Mouse (Mus musculus) midbrain, postnatal 0 days (tissue): ENCODE measurements around the gene Proz. TPM values are rescaled to one million over a fixed set of nuclear protein-coding genes. Genes with fewer than 3 reads are reported as not detected.

Experiments
- ATAC-seq: fragments of 200-750 bp; cut with Nextera tagmentation; 2 replicates; pipeline ENCODE4 v1.8.0; 2017; ENCODE audit warnings: moderate number of reproducible peaks, mild to moderate bottlenecking, moderate TSS enrichment, moderate library complexity; ENCODE audit not compliant: low FRiP score
- DNase-seq: peaks from one replicate; pipeline ENCODE4 v3.0.0-alpha.2; 2015; ENCODE audit warnings: low spot score
- H3K27ac ChIP-seq: fragments of 300-500 bp; sonication (generic); 2 replicates; pipeline ENCODE4 v1.5.1; 2014; ENCODE audit warnings: low read depth, mild to moderate bottlenecking, low read length, mixed read lengths
- H3K27me3 ChIP-seq: fragments of 300-500 bp; sonication (generic); 2 replicates; pipeline ENCODE4 v1.6.1; 2014; ENCODE audit warnings: low read length, control low read depth, mixed read lengths; ENCODE audit not compliant: insufficient read depth
- H3K36me3 ChIP-seq: fragments of 300-500 bp; sonication (generic); 2 replicates; pipeline ENCODE4 v1.6.1; 2014; ENCODE audit warnings: low read length, control low read depth, mixed read lengths; ENCODE audit not compliant: insufficient read depth
- H3K4me1 ChIP-seq: fragments of 300-500 bp; sonication (generic); 2 replicates; pipeline ENCODE4 v1.6.1; 2014; ENCODE audit warnings: mild to moderate bottlenecking, control low read depth, antibody characterized with exemption, low read length, mixed read lengths; ENCODE audit not compliant: insufficient read depth
- H3K4me2 ChIP-seq: fragments of 300-500 bp; sonication (generic); 2 replicates; pipeline ENCODE4 v1.6.1; 2014; ENCODE audit warnings: low read depth, mild to moderate bottlenecking, low read length, mixed read lengths; ENCODE audit not compliant: poor library complexity, severe bottlenecking
- H3K4me3 ChIP-seq: fragments of 300-500 bp; sonication (generic); 2 replicates; pipeline ENCODE4 v1.5.1; 2014; ENCODE audit warnings: low read depth, mild to moderate bottlenecking, low read length, moderate library complexity
- H3K9ac ChIP-seq: fragments of 300-500 bp; sonication (generic); replicated peaks from 2 replicates; pipeline ENCODE4 v1.6.1; 2014; ENCODE audit warnings: mild to moderate bottlenecking, low read length, moderate library complexity, mixed read lengths; ENCODE audit not compliant: poor library complexity, severe bottlenecking
- H3K9me3 ChIP-seq: fragments of 300-500 bp; sonication (generic); 2 replicates; pipeline ENCODE4 v1.6.1; 2016; ENCODE audit warnings: low read length, control low read depth
- CTCF ChIP-seq: IDR thresholded peaks from 2 replicates; pipeline ENCODE4 v1.5.1; 2016; ENCODE audit warnings: antibody characterized with exemption, mild to moderate bottlenecking
- WGBS: fragments of 180-500 bp; shearing (Covaris S2); extraction: QIAGEN DNeasy Blood & Tissue Kit; methylation state at CpG from one replicate; pipeline ENCODE4 v1.1.7; 2014; 5-methylcytosine and 5-hydroxymethylcytosine counted together
- polyA plus RNA-seq: library from polyadenylated mRNA; unstranded; fragments of >200 nt; fragmentation: Nextera tagmentation; extraction: Ambion mirVana; gene quantifications from 2 replicates; pipeline ENCODE4 v1.2.1, GENCODE M21; 2015
- total RNA-seq: library from RNA; depleted of rRNA; stranded (reverse); fragments of >200 nt; gene quantifications from 2 replicates; pipeline ENCODE4 v1.2.3, GENCODE M21; 2014

Gene Proz
- total and polyA plus RNA-seq, 2 experiments from 2014 or later, result 0.89 TPM; not detected in 1

DNA sequence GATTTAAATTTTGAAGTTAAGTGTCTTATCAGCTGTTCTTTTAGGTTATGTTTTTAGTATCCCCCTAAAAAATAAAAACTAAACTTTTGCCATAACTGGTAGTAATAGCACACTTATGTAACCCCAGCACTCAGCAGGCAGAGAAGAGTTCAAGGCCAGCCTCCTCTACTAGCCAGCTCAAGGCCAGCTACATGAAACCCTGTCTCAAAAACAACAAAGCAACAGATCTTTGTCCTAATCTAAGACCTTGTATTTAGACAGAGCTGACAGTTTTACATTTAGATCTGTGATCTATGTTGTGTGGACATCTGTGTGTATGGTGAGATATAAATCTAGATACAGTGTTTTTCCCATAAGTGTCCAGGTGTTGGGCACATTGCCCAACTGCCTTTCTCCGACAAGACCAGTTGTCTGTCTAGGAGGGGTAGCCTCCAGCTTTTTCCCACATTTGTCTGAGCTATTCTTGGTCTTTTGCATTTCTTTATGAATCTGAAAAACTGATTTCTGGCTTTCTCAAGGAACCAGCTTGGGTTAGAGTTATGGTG, 48.8 kb downstream of the Proz start:
- DNase-seq (no peak), ATAC-seq (no peak)
- Histone ChIP-seq H3K36me3 (no peaks in the 10 kb centered on the region), H3K9me3 (no peaks in the 10 kb centered on the region), H3K4me1 (no peaks in the 10 kb centered on the region; the same call in 1 of the 2 replicates), H3K4me2 (no peak overlapping the region), H3K27ac (no peak overlapping the region), H3K9ac (no peak overlapping the region), H3K4me3 (no peak overlapping the region), H3K27me3 (no peaks in the 10 kb centered on the region)
- no peak for TF ChIP-seq CTCF
- WGBS, result 79% methylated on average over 1 of the region's 1 CpGs

DNA sequence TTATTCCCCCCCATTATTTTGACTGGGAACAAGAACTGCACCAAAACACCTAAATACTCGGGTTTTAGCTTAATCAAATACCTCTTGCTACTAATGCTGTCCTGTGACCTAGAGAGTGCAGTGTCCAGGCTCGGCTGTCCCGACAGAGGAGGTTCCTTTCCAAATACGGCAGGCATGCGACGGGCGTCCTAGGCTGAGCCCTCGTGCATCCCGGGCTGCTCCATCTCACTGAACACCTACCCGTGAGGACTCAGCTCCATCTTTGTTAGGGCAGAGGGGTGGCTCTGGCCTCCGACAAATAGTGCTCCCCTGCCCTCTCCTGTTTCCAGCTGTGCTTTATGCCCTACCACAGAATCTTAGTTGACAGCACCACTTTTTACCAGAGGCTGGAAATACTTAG, 51.2 kb downstream of the Proz start:
- WGBS, result 85% methylated on average over 11 of the region's 11 CpGs
- DNase-seq (no peak), ATAC-seq (no peak)
- no peak overlapping the region for H3K4me2 ChIP-seq
- H3K27me3 ChIP-seq, result no peaks in the 10 kb centered on the region
- no peak overlapping the region for H3K27ac ChIP-seq
- H3K4me1 ChIP-seq, result no peaks in the 10 kb centered on the region; the same call in 1 of the 2 replicates
- no peak overlapping the region for H3K9ac ChIP-seq
- no peaks in the 10 kb centered on the region for H3K9me3 ChIP-seq
- 0 out of 2 replicates have a peak, but pooled peaks cover 5% of the 10 kb centered on the region for H3K36me3 ChIP-seq
- TF ChIP-seq CTCF, result no peak
- no peak overlapping the region for H3K4me3 ChIP-seq

DNA sequence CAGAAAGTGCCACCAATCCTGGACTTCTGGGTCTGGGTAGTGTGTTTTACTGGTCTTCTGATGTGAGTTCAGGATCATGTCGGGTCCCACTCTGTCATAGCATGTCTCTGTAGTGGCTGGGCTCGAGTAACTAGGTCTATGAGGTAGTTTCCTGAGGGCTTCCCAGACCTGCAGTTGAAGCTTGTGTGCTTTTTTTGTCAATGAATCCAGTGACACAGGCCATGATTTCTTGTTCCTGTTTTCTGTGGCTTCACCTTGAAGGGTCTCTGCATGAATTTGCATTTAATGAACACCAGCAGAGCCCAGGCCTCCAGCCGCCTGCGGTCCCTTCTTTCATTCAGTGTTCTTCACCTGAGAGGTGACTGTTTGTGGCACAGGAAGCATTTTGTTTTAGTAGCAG, 52.5 kb downstream of the Proz start:
- H3K4me3 ChIP-seq, result no peak overlapping the region
- H3K4me1 ChIP-seq, result no peaks in the 10 kb centered on the region; the same call in 1 of the 2 replicates
- TF ChIP-seq CTCF, result no peak
- 0 out of 2 replicates have a peak, but pooled peaks cover 5% of the 10 kb centered on the region for H3K36me3 ChIP-seq
- no peaks in the 10 kb centered on the region for H3K9me3 ChIP-seq
- no peak for ATAC-seq
- H3K4me2 ChIP-seq, result no peak overlapping the region
- no peak overlapping the region for H3K9ac ChIP-seq
- WGBS, result 97% methylated on average over 4 of the region's 4 CpGs
- H3K27ac ChIP-seq, result no peak overlapping the region
- H3K27me3 ChIP-seq, result no peaks in the 10 kb centered on the region
- no peak for DNase-seq

DNA sequence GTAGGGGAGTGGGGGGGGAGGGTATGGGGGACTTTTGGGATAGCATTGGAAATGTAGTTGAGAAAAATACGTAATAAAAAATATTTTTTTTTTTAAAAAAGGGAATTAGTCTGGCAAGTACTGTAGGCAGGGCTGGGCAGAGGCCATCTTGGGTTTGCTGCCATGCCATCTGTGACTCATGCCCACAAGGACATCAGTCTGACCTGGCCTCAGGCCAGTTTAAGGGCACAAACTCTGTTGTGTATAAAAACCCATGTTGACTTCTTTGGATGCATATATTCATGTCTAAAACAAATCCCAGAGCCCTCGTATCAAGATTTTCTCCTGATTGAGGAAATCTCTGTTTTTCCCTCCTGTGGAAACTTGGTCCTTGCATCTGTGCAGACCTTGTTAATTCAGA, 56.4 kb downstream of the Proz start:
- ATAC-seq, result no peak
- Histone ChIP-seq H3K4me2 (no peak overlapping the region), H3K9me3 (no peaks in the 10 kb centered on the region), H3K4me1 (no peaks in the 10 kb centered on the region), H3K27me3 (no peaks in the 10 kb centered on the region), H3K9ac (no peak overlapping the region; the same call in 1 of the 2 replicates), H3K36me3 (peaks cover 21% of the 10 kb centered on the region), H3K4me3 (no peak overlapping the region), H3K27ac (no peak overlapping the region)
- WGBS, result 92% methylated on average over 2 of the region's 2 CpGs
- no peak for DNase-seq
- TF ChIP-seq CTCF, result no peak

DNA sequence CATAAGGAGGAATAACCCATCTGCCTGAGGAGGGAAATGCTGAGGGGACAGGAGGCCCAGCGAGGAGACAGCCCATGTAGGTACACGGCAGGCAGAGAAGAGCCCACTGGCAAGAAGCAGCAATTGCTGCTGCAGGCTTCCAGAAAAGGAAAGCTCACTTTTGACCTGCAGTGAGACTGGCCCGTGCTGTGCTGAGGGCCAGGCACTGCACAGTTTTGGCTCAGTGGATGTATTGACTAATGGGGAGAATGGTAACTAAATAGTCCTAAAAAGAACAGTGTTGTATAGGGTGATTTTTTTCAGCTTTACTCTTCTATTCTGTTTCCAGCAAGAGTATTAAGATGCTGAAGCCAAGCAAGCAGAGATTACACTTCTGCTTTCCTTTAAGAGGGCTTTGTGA, 57.8 kb downstream of the Proz start:
- Histone ChIP-seq H3K9ac (no peak overlapping the region), H3K4me2 (no peak overlapping the region), H3K4me3 (no peak overlapping the region), H3K27ac (no peak overlapping the region), H3K36me3 (peaks cover 25% of the 10 kb centered on the region), H3K27me3 (no peaks in the 10 kb centered on the region), H3K4me1 (no peaks in the 10 kb centered on the region), H3K9me3 (no peaks in the 10 kb centered on the region)
- WGBS, result 87% methylated on average over 3 of the region's 3 CpGs
- DNase-seq (no peak), ATAC-seq (no peak)
- no peak for TF ChIP-seq CTCF

DNA sequence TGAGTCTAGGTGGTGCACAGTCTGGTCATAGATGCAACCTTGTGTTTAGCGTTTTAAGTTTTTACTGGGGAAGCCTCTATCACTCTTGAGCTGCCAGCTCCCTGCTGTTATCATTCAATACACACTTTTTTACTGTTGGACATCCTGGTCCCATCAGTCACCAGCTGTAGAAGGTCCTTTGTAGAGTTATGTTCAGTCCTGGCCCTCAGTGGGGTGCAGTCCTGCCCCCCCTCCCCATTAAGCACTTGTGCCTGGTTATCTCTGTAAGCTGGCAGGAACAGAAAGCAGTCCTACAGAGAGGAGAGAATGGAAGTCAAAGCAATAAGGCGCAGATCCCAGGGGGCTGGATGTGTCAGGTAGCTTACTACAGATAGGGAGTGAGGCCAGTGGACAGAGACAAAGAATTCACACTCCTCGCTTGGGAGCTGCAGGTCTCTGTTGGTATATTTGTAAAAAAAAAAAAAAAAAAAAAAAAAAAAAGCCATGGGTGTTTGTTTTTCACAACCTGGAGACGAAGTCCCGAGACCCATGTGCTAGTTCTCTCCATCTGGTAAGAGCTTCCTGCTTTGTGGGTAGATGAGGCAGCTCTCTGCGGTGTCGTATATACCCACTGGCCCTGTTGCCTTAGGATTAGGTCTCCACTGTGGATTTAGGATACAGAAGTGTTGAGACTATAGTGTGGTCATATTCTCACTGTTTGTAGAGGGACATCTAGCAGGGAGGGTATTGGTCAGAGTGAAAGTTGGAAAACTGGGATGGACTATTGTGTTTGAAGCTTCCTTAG, 60.4 kb downstream of the Proz start:
- no peak overlapping the region for H3K4me2 ChIP-seq
- H3K4me3 ChIP-seq, result no peak overlapping the region
- H3K9me3 ChIP-seq, result no peaks in the 10 kb centered on the region
- no peak for DNase-seq
- no peak overlapping the region for H3K9ac ChIP-seq
- no peak overlapping the region for H3K27ac ChIP-seq
- 91% methylated on average over 7 of the region's 7 CpGs for WGBS
- no peaks in the 10 kb centered on the region for H3K4me1 ChIP-seq
- no peak for TF ChIP-seq CTCF
- H3K36me3 ChIP-seq, result peaks cover 43% of the 10 kb centered on the region
- no peaks in the 10 kb centered on the region for H3K27me3 ChIP-seq
- no peak for ATAC-seq
